Mouse (Mus musculus) cortical plate, adult 2 months (tissue): ENCODE data around the gene Mki67.

ENCODE experiments used
- CTCF ChIP-seq: fragments of 200-500 bp; IDR thresholded peaks from 2 replicates; pipeline ENCODE4 v1.5.1; 2011; ENCODE audit warnings: mild to moderate bottlenecking, control low read depth, low read length; ENCODE audit not compliant: insufficient read depth; ENCODE audit errors: extremely low read depth
- POLR2A ChIP-seq: fragments of 200-500 bp; IDR thresholded peaks from 2 replicates; pipeline ENCODE4 v1.6.1; 2011; ENCODE audit warnings: mild to moderate bottlenecking, low read length, control low read depth; ENCODE audit not compliant: insufficient read depth; ENCODE audit errors: extremely low read depth

DNA sequence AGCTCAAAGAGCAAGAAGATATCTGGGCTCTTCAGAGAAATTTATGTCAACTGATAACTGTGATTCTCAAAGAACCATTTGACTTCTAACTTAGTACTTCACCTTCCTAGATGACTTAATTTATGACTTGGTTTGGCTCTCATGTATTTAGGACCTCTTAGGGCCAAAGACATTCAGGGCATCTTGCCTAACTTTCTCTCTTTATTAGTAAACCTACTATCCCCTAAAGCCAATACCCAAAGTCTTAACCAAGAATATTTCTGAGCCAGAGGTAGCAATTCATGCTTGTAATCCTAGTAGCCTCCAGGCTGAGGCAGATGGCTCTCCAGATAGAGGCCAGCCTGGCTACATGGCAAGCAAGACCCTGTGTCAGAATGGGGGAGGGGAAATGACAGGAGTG, 55.8 kb downstream of the Mki67 start:
- TF ChIP-seq CTCF (no peak), POLR2A (no peak)
